Mouse (Mus musculus) embryonic fibroblast, embryonic 13.5 days (primary cell): ENCODE measurements at regions not wholly inside any gene's neighbourhood (a gene's known extent, or its start where the extent isn't known, plus 50 kb on each side); places are given as distances from the start of the nearest gene placed in this dataset.

Source experiments
- CTCF ChIP-seq: IDR thresholded peaks from 2 replicates; pipeline ENCODE4 v1.5.1; 2011; ENCODE audit warnings: mild to moderate bottlenecking, control low read depth, low read length, moderate library complexity, borderline replicate concordance; ENCODE audit not compliant: insufficient read depth
- POLR2A ChIP-seq: IDR thresholded peaks from 2 replicates; pipeline ENCODE4 v1.6.1; 2011; ENCODE audit warnings: low read depth, mild to moderate bottlenecking, control low read depth, low read length, moderate library complexity

GRCm38 (mm10) chr2:9564487-9565043, 316.5 kb upstream of the 4930412O13Rik start:
- TF ChIP-seq POLR2A = no peak
- TF ChIP-seq CTCF = no peak
